Mouse (Mus musculus) forebrain, embryonic 12.5 days (tissue): ENCODE measurements around the gene Tomm34. TPM values are rescaled to one million over a fixed set of nuclear protein-coding genes. Genes with fewer than 3 reads are reported as not detected.
"Not testable (repeated sequence)": the region's sequence is repeated elsewhere in the genome, so short reads cannot be mapped to it uniquely, and the experiment has no call there.

ENCODE experiments used
- ATAC-seq: fragments of 200-750 bp; cut with Nextera tagmentation; 2 replicates; pipeline ENCODE4 v1.8.0; 2017; ENCODE audit warnings: moderate TSS enrichment; ENCODE audit not compliant: low FRiP score
- H3K27ac ChIP-seq: fragments of 300-500 bp; sonication (generic); 2 replicates; pipeline ENCODE4 v1.5.1; 2016; ENCODE audit warnings: mild to moderate bottlenecking
- H3K27me3 ChIP-seq: fragments of 300-500 bp; sonication (generic); 2 replicates; pipeline ENCODE4 v1.6.1; 2016; ENCODE audit warnings: mild to moderate bottlenecking
- H3K36me3 ChIP-seq: fragments of 300-500 bp; sonication (generic); replicated peaks from 2 replicates; pipeline ENCODE4 v1.6.1; 2016; ENCODE audit warnings: mild to moderate bottlenecking
- H3K4me1 ChIP-seq: fragments of 300-500 bp; sonication (generic); 2 replicates; pipeline ENCODE4 v1.6.1; 2016
- H3K4me2 ChIP-seq: fragments of 300-500 bp; sonication (generic); 2 replicates; pipeline ENCODE4 v1.6.1; 2016; ENCODE audit warnings: mild to moderate bottlenecking, moderate library complexity
- H3K4me3 ChIP-seq: fragments of 300-500 bp; sonication (generic); replicated peaks from 2 replicates; pipeline ENCODE4 v1.5.1; 2016; ENCODE audit warnings: mild to moderate bottlenecking
- H3K9ac ChIP-seq: fragments of 300-500 bp; sonication (generic); 2 replicates; pipeline ENCODE4 v1.6.1; 2016; ENCODE audit warnings: mild to moderate bottlenecking
- H3K9me3 ChIP-seq: fragments of 300-500 bp; sonication (generic); 2 replicates; pipeline ENCODE4 v1.6.1; 2016
- WGBS: fragments of 180-500 bp; shearing (Covaris S2); methylation state at CpG from one replicate; pipeline ENCODE4 v1.1.7; 2016; 5-methylcytosine and 5-hydroxymethylcytosine counted together
- polyA plus RNA-seq: library from polyadenylated mRNA; unstranded; fragments of >200 nt; fragmentation: Nextera tagmentation; extraction: Ambion mirVana; gene quantifications from 2 replicates; pipeline ENCODE4 v1.2.1, GENCODE M21; 2016

Gene Tomm34
- polyA plus RNA-seq, 1 experiment from 2014 or later: 50.2 TPM

- Histone ChIP-seq H3K36me3 (no peaks in the 10 kb centered on the region; the same call in 1 of the 2 replicates), H3K27ac (no peak overlapping the region), H3K4me2 (no peak overlapping the region), H3K9ac (no peak overlapping the region), H3K9me3 (no peaks in the 10 kb centered on the region), H3K4me1 (peaks cover 28% of the 10 kb centered on the region), H3K27me3 (no peaks in the 10 kb centered on the region), H3K4me3 (no peak overlapping the region)
- ATAC-seq: no peak
- 87% methylated on average over 7 of the region's 7 CpGs for WGBS
Measured at GRCm38 (mm10) chr2:164073120-164073519, 2.2 kb upstream of the Tomm34 start.

DNA sequence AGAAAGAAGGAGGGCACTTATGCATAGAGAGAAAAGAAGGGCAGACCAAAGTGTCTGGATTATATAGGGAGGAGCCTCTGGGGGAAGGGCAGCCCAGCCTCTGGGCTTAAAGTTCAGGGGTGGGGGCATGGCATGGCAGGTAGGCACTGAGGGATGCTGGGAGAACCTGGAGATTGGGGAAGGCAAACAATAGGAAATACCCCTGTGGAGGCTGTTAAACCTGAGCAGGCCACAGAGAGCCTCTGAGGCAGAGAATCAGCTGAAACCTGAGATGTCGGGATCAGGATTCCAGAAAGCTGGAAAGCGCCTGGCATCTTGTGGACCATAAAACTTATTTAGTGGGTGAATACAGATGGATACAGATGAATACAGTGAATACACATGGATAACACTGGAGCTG lies 1.1 kb upstream of the Tomm34 start:
- H3K4me1 ChIP-seq: peaks cover 28% of the 10 kb centered on the region
- no peak for ATAC-seq
- H3K4me3 ChIP-seq: no peak overlapping the region
- no peak overlapping the region for H3K9ac ChIP-seq
- WGBS: 62% methylated on average over 2 of the region's 2 CpGs
- no peaks in the 10 kb centered on the region for H3K27me3 ChIP-seq
- H3K36me3 ChIP-seq: no peaks in the 10 kb centered on the region; the same call in 1 of the 2 replicates
- no peak overlapping the region for H3K27ac ChIP-seq
- no peak overlapping the region for H3K4me2 ChIP-seq
- no peaks in the 10 kb centered on the region for H3K9me3 ChIP-seq

DNA sequence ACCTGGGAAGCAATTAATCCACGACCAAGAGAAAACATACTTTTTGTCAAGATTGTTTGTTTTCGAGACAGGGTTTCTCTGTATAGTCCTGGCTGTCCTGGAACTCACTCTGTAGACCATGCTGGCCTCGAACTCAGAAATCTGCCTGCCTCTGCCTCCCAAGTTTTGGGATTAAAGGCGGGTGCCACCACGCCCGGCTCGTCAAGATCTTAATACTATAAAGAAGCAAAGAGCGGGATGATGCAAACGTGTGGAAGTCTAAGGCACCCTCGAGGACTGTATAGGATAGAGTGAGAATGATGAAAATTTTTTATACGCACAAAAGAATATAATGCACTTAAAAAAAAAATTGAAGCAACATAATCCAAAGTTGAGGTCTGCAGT lies 460 bp upstream of the Tomm34 start:
- peak overlapping the region; percentile 98 for H3K4me3 ChIP-seq
- peak overlapping the region; percentile 91 for H3K4me2 ChIP-seq
- 0 out of 2 replicates have a peak overlapping the region, but pooled peaks have one; percentile 88 for H3K9ac ChIP-seq
- not testable (repeated sequence) for H3K27me3 ChIP-seq, H3K9me3 ChIP-seq, H3K36me3 ChIP-seq, ATAC-seq
- H3K27ac ChIP-seq: 0 out of 2 replicates have a peak overlapping the region, but pooled peaks have one; percentile 86
- H3K4me1 ChIP-seq: peaks cover 28% of the 10 kb centered on the region
- WGBS: 80% methylated on average over 11 of the region's 11 CpGs

GRCm38 (mm10) chr2:164070142-164070764 lies 716 bp downstream of the Tomm34 start, which contains the start of gene Stk4:
Gene Stk4, plus strand, starts transcription at chr2:164070322.
- H3K9ac ChIP-seq: peak within 1 kb of the TSS; percentile 88
- ATAC-seq: peak; percentile 25
- WGBS: under 1% methylated on average over 45 of the region's 45 CpGs

GRCm38 (mm10) chr2:164059634-164060235 lies 11.2 kb downstream of the Tomm34 start:
- Histone ChIP-seq H3K4me2 (no peak overlapping the region), H3K36me3 (peaks cover 91% of the 10 kb centered on the region), H3K4me1 (no peaks in the 10 kb centered on the region), H3K9ac (no peak overlapping the region), H3K9me3 (no peaks in the 10 kb centered on the region), H3K27ac (no peak overlapping the region), H3K4me3 (no peak overlapping the region), H3K27me3 (no peaks in the 10 kb centered on the region)
- ATAC-seq: no peak
- WGBS: 94% methylated on average over 8 of the region's 8 CpGs

More at GRCm38 (mm10) chr2:164070142-164070764, 716 bp downstream of the Tomm34 start, which contains the start of gene Stk4:
- H3K4me3 ChIP-seq: peak within 1 kb of the TSS; percentile 98
- H3K4me2 ChIP-seq: peak within 1 kb of the TSS; percentile 91
- H3K4me1 ChIP-seq: peaks cover 25% of the 10 kb centered on the region
- no peaks in the 10 kb centered on the region for H3K27me3 ChIP-seq
- peaks cover 12% of the 10 kb centered on the region for H3K36me3 ChIP-seq
- peak within 1 kb of the TSS; percentile 86 for H3K27ac ChIP-seq
- no peaks in the 10 kb centered on the region for H3K9me3 ChIP-seq

GRCm38 (mm10) chr2:164054671-164055070 lies 16.3 kb downstream of the Tomm34 start:
- H3K4me1 ChIP-seq: no peaks in the 10 kb centered on the region
- no peak overlapping the region for H3K9ac ChIP-seq
- peaks cover 81% of the 10 kb centered on the region for H3K36me3 ChIP-seq
- no peaks in the 10 kb centered on the region for H3K9me3 ChIP-seq
- H3K27me3 ChIP-seq: no peaks in the 10 kb centered on the region
- H3K27ac ChIP-seq: no peak overlapping the region
- no peak for ATAC-seq
- 92% methylated on average over 8 of the region's 8 CpGs for WGBS
- no peak overlapping the region for H3K4me3 ChIP-seq
- no peak overlapping the region for H3K4me2 ChIP-seq

DNA sequence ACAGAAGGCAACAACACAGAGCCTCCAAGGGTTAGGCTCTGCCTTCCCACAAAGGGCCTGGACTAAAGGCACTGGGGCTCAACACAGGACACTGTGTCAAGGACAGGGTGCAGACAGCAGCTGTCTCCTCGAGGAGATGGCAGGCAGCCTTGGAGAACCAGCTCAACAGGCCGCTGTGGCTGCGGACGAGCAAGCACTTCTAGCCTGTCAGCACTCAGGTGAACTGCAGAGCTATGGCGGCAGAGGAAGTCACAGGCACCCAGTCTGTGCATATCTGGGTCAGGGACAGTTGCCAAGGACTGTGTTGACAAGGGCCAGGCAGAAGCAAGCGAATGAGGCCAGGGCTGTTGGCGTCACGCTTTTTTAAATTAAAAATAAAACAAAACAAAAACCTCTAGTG lies 17.2 kb downstream of the Tomm34 start:
- WGBS: 95% methylated on average over 8 of the region's 8 CpGs
- H3K27ac ChIP-seq: no peak overlapping the region
- no peaks in the 10 kb centered on the region for H3K27me3 ChIP-seq
- H3K4me2 ChIP-seq: no peak overlapping the region
- H3K4me3 ChIP-seq: no peak overlapping the region
- H3K36me3 ChIP-seq: peaks cover 72% of the 10 kb centered on the region
- H3K9me3 ChIP-seq: no peaks in the 10 kb centered on the region
- H3K9ac ChIP-seq: no peak overlapping the region
- no peak for ATAC-seq
- H3K4me1 ChIP-seq: no peaks in the 10 kb centered on the region

GRCm38 (mm10) chr2:164047197-164047690 lies 23.7 kb downstream of the Tomm34 start:
- Histone ChIP-seq H3K4me1 (no peaks in the 10 kb centered on the region; the same call in 1 of the 2 replicates), H3K36me3 (peaks cover 15% of the 10 kb centered on the region), H3K4me2 (peak overlapping the region; percentile 50), H3K27me3 (no peaks in the 10 kb centered on the region), H3K9me3 (no peaks in the 10 kb centered on the region), H3K27ac (no peak overlapping the region), H3K9ac (no peak overlapping the region; the same call in 1 of the 2 replicates), H3K4me3 (peak overlapping the region; percentile 30)
- ATAC-seq: no peak
- WGBS: 5% methylated on average over 11 of the region's 16 CpGs

- H3K9me3 ChIP-seq: no peaks in the 10 kb centered on the region
- H3K27me3 ChIP-seq: no peaks in the 10 kb centered on the region
- H3K9ac ChIP-seq: no peak overlapping the region
- H3K4me1 ChIP-seq: no peaks in the 10 kb centered on the region
- no peaks in the 10 kb centered on the region for H3K36me3 ChIP-seq
- no peak overlapping the region for H3K4me3 ChIP-seq
- no peak overlapping the region for H3K4me2 ChIP-seq
- no peak for ATAC-seq
- H3K27ac ChIP-seq: no peak overlapping the region
- 86% methylated on average over 2 of the region's 2 CpGs for WGBS
Measured at GRCm38 (mm10) chr2:164041523-164041922, 29.4 kb downstream of the Tomm34 start.

DNA sequence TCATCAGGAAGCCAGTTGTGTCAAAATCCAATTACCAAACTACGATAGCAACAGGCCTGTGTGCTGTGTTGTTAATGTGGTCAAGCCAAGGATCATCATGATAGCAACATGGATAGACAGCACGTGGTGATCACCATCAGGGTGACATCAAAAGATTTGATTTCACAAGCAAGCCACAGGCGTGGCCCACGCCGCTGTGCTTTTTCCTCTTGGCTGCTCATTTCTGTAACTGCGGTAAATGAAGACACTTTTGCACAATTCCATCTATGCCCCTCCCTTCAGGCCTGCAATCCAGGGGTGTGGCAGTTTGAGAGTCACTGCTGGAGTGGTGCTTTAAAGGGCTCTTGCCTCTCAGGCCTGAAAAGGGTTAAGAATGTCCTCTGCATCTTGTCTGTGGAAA lies 30.0 kb downstream of the Tomm34 start:
- Histone ChIP-seq H3K27me3 (no peaks in the 10 kb centered on the region), H3K9me3 (no peaks in the 10 kb centered on the region), H3K9ac (no peak overlapping the region), H3K4me1 (no peaks in the 10 kb centered on the region), H3K4me3 (no peak overlapping the region), H3K4me2 (no peak overlapping the region), H3K36me3 (no peaks in the 10 kb centered on the region), H3K27ac (no peak overlapping the region)
- WGBS: 87% methylated on average over 6 of the region's 6 CpGs
- no peak for ATAC-seq

DNA sequence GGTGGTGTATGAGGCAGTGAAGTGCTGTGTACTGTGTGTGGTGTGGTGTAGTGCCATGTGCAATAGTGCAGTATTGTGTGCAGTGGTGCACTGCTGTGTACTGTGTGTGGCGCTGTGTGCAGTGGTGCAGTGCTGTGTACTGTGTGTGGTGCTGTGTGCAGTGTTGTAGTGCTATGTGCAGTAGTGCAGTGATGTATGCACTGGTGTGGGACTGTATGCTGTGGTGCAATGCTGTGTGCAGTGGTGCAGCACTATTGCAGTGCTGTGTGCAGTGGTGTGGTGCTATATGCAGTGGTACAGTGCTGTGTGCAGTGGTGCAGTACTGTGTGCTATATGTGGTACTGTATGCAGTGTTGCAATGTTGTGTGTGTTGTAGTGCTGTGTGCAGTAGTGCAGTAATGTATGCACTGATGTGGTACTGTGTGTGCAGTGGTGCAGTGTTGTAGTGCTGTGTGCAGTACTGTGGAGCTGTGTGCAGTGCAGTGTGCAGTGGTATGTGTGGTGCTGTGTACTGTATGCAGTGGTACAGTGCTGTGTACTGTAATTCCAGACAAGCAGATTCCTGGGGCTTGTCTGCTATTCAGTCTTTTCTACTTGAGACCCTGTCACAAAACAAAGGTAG lies 32.5 kb downstream of the Tomm34 start:
- Histone ChIP-seq H3K4me2 (no peak overlapping the region), H3K9me3 (no peaks in the 10 kb centered on the region), H3K27ac (no peak overlapping the region), H3K9ac (no peak overlapping the region), H3K4me1 (no peaks in the 10 kb centered on the region), H3K36me3 (no peaks in the 10 kb centered on the region), H3K27me3 (no peaks in the 10 kb centered on the region), H3K4me3 (no peak overlapping the region)
- no peak for ATAC-seq
- 100% methylated on average over 1 of the region's 1 CpGs for WGBS

DNA sequence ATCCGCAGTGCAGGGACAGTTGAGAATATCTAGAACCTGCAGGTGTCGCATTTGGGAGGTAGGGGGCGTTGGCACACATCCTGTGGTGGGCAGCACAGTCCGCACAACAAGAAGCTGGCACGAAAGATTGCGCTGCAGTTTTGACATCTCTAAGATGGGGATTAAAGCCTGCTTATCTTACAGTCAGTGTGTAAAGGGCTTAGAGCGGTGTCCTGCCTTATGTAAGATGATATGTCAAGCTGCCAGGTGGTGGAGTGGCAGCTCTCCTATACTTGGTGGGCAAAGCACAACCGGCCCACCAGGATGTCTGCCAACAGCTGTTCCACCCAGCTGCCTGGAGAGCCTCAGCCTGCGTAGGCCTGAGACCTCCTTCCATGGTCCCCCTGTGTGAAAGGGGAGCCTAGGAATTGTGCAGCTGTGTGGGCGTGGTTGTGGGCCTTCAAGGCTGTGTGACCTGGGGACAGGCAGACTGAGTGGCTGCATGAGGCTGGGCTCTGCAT lies 34.4 kb downstream of the Tomm34 start:
- no peak for ATAC-seq
- Histone ChIP-seq H3K27me3 (no peaks in the 10 kb centered on the region), H3K4me3 (no peak overlapping the region), H3K36me3 (no peaks in the 10 kb centered on the region), H3K27ac (no peak overlapping the region), H3K9ac (no peak overlapping the region), H3K4me1 (no peaks in the 10 kb centered on the region), H3K4me2 (no peak overlapping the region), H3K9me3 (peaks cover 5% of the 10 kb centered on the region; the same call in 1 of the 2 replicates)
- 62% methylated on average over 10 of the region's 10 CpGs for WGBS
